Mouse (Mus musculus): ENCODE results near the gene Etfb. TPM values are rescaled to one million over a fixed set of nuclear protein-coding genes. Genes with fewer than 3 reads are reported as not detected.

Etfb gene
- 100 to 1,000 TPM; 142 to 168 TPM for polyA plus RNA-seq (2017; shearing (Covaris generic))

GRCm38 (mm10) chr7:43443917-43444293 is at the start of gene Etfb, which contains the start of gene Gm45233:
TSS of gene Etfb (plus strand) at chr7:43444083.
TSS of gene Gm45233 (plus strand) at chr7:43444128.

GRCm38 (mm10) chr7:43408131-43408553 is 35.7 kb upstream of the Etfb start, which contains the start of gene Siglecg:
TSS of gene Siglecg (plus strand) at chr7:43408204.

DNA sequence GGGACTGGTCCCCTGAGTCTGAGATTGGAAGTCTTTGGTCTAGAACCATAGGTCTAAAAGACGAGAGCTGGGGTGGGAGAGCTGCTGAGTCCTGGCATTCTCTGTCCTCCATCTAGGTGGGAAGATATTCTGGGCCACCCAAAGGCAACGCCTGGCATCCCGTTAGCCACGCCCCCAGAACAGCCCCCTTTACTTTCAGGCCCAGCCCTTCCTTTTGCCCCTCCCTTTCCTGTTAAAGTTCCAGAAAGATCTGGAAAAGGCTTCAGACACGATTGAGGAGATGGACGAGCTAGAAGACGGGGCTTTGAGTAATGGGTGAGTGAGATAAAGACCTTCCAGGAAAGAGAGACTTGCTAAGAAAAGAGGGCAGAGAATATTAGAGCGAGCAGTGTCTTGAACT is 16.5 kb upstream of the Etfb start, which contains the start of gene Lim2:
Gene Lim2, plus strand, starts transcription at position 265 of the 400 bp plus-strand sequence.

GRCm38 (mm10) chr7:43436341-43437255 is 7.3 kb upstream of the Etfb start, which contains the start of gene Nkg7:
TSS of gene Nkg7 (plus strand) at chr7:43437073.

DNA sequence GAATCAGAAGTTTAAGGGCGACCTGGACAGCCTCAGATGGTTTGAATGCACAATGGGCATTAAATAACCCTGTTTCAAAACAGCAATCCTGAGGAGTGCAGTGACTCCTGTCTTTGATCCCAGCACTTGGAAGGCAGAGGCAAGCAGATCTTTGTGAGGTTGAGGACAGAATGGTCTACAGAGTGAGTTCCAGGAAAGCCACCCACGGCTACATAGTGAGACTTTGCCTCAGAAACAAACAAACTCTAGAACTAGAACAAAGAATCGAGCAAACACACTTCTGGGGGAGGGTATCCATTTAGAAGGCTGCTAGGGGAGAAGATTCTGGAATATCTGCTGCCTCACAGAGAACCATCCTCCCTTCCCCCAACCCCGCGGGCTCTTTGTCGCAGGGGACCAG is 3.4 kb upstream of the Etfb start, which contains the start of gene Cldnd2:
Gene Cldnd2, plus strand, starts transcription at position 301 of the 400 bp plus-strand sequence.

DNA sequence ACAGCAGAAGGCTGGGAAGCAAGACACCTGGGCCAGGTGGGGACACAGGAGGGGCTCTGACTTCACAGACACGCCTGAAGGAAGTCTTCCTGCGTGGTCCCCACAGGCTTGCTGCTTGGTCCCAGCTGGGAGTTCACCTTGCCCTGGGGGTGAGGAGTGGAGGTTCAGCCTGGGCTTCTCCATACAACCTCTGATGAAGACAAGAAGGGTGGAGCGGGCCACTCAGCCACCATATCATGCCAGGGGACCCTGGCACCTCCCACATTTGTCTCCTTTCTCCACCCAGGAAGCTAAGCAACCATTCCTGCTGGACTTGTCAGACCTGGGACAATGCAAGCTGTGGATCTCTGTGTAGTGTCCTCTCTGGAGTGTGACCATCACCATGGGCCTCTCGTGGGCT is 19.0 kb downstream of the Etfb start, which contains the start of gene Vsig10l:
Gene Vsig10l, plus strand, starts transcription at position 301 of the 400 bp plus-strand sequence.

GRCm38 (mm10) chr7:43489631-43490125 is 45.8 kb downstream of the Etfb start, which contains the start of gene Iglon5:
TSS of gene Iglon5 (minus strand) at chr7:43490075.

Other genes starting within 250 kb of the Etfb start
- 10 to 100 TPM; 15.0 to 21.1 TPM for gene Zfp715, start 130.8 kb upstream of the Etfb start, polyA plus RNA-seq (2017; shearing (Covaris generic))
- gene Siglecf, start 92.7 kb upstream of the Etfb start, polyA plus RNA-seq (2017; shearing (Covaris generic)) = under 1 TPM; 0.24 to 1.00 TPM
- 1 to 10 TPM in 1 of 2 experiments, under 1 TPM in 1; 0.66 to 1.6 TPM for gene Siglecg, start 35.9 kb upstream of the Etfb start, polyA plus RNA-seq (2017; shearing (Covaris generic))
- gene Lim2, start 16.4 kb upstream of the Etfb start, polyA plus RNA-seq (2017; shearing (Covaris generic)) = not detected
- gene Nkg7, start 7.0 kb upstream of the Etfb start, polyA plus RNA-seq (2017; shearing (Covaris generic)) = 100 to 1,000 TPM; 231 to 393 TPM
- gene Cldnd2, start 3.3 kb upstream of the Etfb start, polyA plus RNA-seq (2017; shearing (Covaris generic)) = under 1 TPM in 1 of 2 experiments, not detected in 1; 0.45 TPM
- not detected for gene Gm45233, start within 50 bp of the Etfb start, polyA plus RNA-seq (2017; shearing (Covaris generic))
- gene Vsig10l, start 19.1 kb downstream of the Etfb start, polyA plus RNA-seq (2017; shearing (Covaris generic)) = 1 to 10 TPM; 4.1 to 5.4 TPM
- not detected for gene Iglon5, start 46.0 kb downstream of the Etfb start, polyA plus RNA-seq (2017; shearing (Covaris generic))
- under 1 TPM; 0.04 to 0.07 TPM for gene 4931406B18Rik, start 61.9 kb downstream of the Etfb start, polyA plus RNA-seq (2017; shearing (Covaris generic))
- gene Cd33, start 100.3 kb downstream of the Etfb start, polyA plus RNA-seq (2017; shearing (Covaris generic)) = not detected
- 1 to 10 TPM; 3.5 to 4.6 TPM for gene Zfp658, start 118.2 kb downstream of the Etfb start, polyA plus RNA-seq (2017; shearing (Covaris generic))
- 10 to 100 TPM in 1 of 2 experiments, 1 to 10 TPM in 1; 8.5 to 10.1 TPM for gene Zfp719, start 135.5 kb downstream of the Etfb start, polyA plus RNA-seq (2017; shearing (Covaris generic))
- gene Zfp819, start 163.1 kb downstream of the Etfb start, polyA plus RNA-seq (2017; shearing (Covaris generic)) = under 1 TPM in 1 of 2 experiments, not detected in 1; 0.07 TPM
- not detected for gene Ceacam18, start 190.6 kb downstream of the Etfb start, polyA plus RNA-seq (2017; shearing (Covaris generic))
- gene Siglece, start 216.1 kb downstream of the Etfb start, polyA plus RNA-seq (2017; shearing (Covaris generic)) = under 1 TPM; 0.51 to 0.80 TPM
- gene Ctu1, start 227.9 kb downstream of the Etfb start, polyA plus RNA-seq (2017; shearing (Covaris generic)) = 10 to 100 TPM in 1 of 2 experiments, 1 to 10 TPM in 1; 8.3 to 13.4 TPM
- gene Klk14, start 246.3 kb downstream of the Etfb start, polyA plus RNA-seq (2017; shearing (Covaris generic)) = not detected